Mouse (Mus musculus) adrenal gland, postnatal 25 days (tissue): ENCODE results near the gene Cldn11. TPM values are rescaled to one million over a fixed set of nuclear protein-coding genes. Genes with fewer than 3 reads are reported as not detected.
"Not testable (repeated sequence)": the region's sequence is repeated elsewhere in the genome, so short reads cannot be mapped to it uniquely, and the experiment has no call there.

Experiments used
- DNase-seq: peaks from one replicate; pipeline ENCODE4 v3.0.0; 2021; ENCODE audit warnings: mixed read lengths
- long read RNA-seq: library from polyadenylated mRNA; stranded (forward); transcript quantifications from one replicate; pipeline ENCODE4 v2.0.0, GENCODE M21; 2021
- total RNA-seq: library from RNA; stranded (reverse); gene quantifications from 2 replicates; pipeline ENCODE4 v1.2.3, GENCODE M21; 2021

The Cldn11 gene
- total RNA-seq: 6.6 and 9.4 TPM in 2 replicates
- long read RNA-seq: 0 reads

- DNase-seq: peak; percentile 75
These were observed at the start of gene Cldn11 for GRCm38 (mm10) chr3:31149706-31150105. Cldn11 (plus strand) TSS chr3:31149920.

DNA sequence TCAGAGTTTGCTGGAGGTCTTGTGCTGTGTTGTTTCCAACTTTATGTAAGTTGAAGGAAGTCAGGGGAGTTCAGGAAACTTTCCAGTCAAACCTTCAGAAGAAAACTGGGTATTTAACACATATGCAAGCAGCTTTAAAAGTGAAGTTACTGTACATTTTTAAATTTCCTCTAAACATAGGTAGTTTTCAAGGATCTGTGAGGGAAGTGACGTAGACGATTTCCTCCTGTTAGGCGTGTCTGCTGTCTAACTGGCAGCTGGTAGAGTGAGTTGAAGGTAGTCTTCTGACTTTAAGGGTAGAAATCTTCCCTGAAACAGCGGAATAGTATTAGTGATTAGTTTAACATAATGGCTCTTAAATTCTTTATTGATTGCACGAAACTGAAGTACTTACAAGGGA lies 49.7 kb upstream of the Cldn11 start:
- DNase-seq: no peak

DNA sequence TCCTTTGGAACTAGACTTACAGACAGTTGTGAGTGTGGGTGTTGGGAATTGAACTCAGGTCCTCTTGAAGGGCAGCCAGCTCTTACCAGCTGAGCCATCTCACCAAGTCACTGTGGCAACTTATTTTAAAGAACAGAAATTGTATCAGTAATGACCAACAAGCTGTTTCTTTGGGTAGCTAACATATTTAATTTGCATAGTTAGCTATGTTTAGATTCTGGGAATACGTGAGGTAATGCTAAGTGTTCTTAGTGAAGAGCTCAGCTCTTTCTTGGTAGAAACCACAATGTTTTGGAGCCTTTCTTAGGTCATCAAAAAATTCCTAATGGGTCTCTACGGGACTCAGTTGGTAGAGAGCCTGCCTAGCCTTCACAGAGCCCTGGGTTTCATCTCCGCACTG lies 48.9 kb upstream of the Cldn11 start:
- DNase-seq: no peak

DNA sequence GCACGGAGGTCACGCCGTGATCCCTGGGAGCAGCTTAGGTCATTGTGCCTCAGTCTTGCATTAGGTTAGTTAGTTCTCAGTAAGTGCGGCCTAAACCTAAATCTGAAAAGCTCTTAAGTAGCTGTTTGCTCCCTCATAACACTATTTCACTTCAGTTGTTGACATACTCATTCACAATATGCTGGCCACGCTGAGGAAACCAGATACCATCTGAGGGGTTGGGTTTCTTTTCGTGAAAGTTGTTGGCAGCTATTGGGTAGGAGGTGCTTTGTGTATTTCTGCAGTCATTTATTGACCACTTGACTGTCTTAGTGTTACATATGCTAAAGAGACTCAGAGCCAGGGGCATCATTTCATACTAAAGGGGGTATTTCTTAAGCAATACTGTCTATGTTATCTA lies 44.8 kb upstream of the Cldn11 start:
- no peak for DNase-seq

- no peak for DNase-seq
These were observed 43.1 kb upstream of the Cldn11 start for GRCm38 (mm10) chr3:31106597-31106996.

DNA sequence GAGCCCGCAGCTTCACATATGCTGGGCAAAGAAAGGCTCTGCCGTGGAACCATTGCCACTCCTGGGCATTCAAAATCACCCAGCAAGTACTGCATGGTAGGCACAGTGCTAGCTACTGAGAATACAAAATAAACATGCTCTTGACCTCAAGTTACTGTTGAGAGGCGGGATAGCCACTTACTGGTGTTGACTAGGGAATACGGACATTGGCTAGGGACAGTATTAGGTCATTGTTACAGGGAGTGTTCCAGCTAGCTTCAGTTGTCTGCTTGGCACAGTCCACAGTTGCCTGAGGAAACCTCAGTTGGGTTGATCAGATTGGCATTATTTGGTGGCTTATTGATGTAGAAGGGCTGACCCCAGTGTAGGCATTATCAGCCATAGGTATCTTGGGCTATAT lies 42.0 kb upstream of the Cldn11 start:
- no peak for DNase-seq

DNA sequence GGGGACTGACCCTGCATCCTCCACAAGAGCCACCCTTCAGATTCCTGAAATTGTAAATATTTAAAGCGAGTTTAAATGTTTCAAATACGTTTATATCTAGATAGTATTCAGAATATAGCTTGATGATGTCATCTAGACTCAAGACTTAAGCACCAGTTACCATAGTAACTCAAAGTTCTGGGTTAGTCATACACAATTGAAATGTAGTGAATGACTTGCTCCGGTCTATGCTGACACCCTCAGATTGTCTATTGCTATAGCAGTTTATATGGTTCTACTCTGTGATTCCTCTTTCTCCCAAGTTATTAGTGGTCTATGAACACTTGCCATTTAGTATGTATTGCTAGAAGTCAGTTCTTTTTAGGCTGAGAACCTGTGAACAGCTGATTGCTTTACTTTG lies 40.6 kb upstream of the Cldn11 start:
- DNase-seq: no peak

DNA sequence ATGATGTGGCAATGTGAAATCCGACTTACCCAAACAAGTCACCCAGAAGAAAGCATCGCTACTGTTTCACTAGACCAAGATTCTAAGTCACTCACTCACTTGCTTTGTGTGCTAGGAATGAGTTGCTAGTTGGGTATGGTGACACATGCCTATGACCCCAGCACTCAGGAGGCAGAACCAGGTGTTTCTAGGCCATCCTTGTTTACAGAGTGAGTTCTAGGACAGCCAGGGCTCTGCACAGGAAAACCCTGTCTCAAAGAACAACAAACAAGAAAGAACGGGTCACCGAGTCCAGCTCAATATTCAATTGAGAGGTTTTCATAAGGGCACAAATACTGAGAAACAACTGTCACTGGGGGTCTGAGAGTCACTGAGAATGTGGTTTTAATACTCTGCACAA lies 26.6 kb upstream of the Cldn11 start:
- DNase-seq: no peak

DNA sequence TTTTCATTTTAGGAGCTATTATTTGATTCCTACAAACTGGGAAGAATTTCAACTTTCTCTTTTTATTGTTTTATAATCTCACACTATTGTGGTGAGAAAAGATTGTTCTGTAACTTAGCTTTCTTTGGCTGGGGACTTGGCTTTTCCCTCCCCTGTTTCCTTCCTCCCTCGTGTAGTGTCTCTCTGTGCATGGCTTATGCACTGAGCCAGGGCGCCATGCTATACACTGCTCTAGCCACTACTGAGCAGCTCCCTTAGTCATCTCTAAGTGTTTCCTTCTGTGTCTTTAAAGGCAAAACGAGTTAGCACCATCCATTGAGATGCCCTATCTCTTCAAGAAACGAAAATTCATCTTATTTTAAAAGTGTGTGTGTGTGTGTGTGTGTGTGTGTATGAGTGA lies 23.4 kb upstream of the Cldn11 start:
- DNase-seq: no peak

- no peak for DNase-seq
These were observed 22.9 kb upstream of the Cldn11 start for GRCm38 (mm10) chr3:31126848-31127247.

- no peak for DNase-seq
These were observed 20.0 kb upstream of the Cldn11 start for GRCm38 (mm10) chr3:31129766-31130165.

DNA sequence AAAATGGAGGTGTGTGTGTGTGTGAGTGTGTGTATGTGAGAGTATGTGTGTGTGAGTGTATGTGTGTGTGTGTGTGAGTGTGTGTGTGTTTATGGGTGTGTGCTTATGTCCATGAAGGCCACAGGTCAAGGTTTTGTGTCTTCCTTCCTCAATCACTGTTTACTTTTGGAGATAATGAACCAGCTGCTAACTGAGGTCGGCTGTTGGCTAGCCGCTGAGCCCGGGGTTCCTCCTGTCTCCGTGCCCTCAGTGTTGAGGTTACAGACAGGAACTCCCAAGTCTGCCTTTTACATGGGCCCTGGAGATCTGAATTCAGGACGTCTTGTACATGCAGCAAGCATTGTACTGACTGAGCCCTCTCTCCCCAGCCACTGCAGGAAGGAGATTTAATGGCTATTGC lies 16.1 kb upstream of the Cldn11 start:
- no peak for DNase-seq

DNA sequence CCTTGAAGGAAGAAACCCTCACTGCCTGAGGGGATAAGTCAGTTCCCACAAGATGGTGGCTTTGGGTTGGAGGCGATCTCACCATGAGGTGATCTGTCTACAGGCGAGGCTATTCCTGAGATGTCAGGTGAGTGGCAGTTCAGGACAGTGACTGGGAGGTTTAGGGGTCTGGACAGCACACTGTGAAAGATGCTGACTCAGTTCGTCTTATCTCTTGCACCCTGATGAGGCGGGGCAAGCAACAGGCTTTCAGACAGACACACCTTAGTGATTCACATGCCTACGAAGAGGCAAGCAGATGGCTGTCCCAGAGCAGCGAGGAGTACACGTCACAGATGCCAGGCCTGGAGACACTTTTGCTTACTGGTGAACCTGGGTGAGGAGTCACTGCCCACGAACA lies 15.5 kb upstream of the Cldn11 start:
- DNase-seq: no peak

GRCm38 (mm10) chr3:31134696-31135095 lies 15.0 kb upstream of the Cldn11 start:
- DNase-seq: no peak

DNA sequence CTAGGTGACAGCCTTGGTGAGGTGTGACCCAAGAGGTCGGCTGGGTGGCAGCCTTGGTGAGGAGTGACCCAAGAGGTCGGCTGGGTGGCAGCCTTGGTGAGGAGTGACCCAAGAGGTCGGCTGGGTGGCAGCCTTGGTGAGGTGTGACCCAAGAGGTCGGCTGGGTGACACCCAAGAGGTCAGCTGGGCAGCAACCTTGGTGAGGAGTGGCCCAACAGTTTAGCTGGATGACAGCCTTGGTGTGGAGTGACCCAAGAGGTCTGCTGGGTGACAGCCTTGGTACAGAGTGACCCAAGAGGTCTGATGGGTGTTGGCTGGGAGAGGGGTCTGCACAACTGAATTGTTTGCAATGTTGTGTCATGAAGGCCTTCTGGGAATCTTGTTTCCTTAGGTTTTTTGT lies 13.1 kb upstream of the Cldn11 start:
- DNase-seq: not testable (repeated sequence)

GRCm38 (mm10) chr3:31138454-31139424 lies 11.0 kb upstream of the Cldn11 start:
- DNase-seq: peak; percentile 54

- no peak for DNase-seq
These were observed 8.1 kb upstream of the Cldn11 start for GRCm38 (mm10) chr3:31141621-31142020.

DNA sequence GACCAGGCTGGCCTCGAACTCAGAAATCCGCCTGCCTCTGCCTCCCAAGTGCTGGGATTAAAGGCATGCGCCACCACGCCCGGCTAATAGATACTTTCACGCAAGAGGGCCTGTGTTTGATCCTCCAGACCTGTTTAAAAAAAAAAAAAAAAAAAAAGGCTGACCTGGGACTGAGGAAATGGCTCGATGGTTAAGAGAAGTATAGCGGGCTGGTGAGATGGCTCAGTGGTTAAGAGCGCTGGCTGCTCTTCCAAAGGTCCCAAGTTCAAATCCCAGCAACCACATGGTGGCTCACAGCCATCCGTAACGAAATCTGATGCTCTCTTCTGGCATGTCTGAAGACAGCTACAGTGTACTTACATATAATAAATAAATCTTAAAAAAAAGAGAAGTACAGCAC lies 4.5 kb upstream of the Cldn11 start:
- not testable (repeated sequence) for DNase-seq

- DNase-seq: peak; percentile 58
These were observed 4.0 kb upstream of the Cldn11 start for GRCm38 (mm10) chr3:31145641-31146290.

- DNase-seq: no peak
These were observed 1.1 kb upstream of the Cldn11 start for GRCm38 (mm10) chr3:31148595-31148994.

DNA sequence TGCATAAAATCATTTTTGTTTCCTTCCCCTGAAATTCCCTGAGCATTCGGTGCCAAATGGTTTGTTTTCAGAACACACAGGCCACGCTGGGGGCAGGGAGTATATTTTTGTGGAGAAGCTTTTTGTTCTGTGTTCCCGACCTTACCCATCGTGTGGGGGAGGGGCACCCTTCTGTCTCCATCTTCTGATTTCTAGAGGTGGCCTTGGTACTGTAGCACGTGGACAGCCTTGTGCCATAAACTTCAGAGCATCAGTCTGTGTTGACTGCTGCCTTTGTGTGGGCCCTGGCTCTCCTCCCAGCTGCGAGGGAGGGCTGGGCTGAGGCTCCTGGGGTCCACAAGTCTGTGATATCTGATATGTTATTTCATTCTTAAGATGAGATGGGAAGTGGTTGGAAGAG lies 2.4 kb downstream of the Cldn11 start:
- DNase-seq: peak; percentile 45

- DNase-seq: no peak
These were observed 6.4 kb downstream of the Cldn11 start for GRCm38 (mm10) chr3:31156126-31156525.

- no peak for DNase-seq
These were observed 8.1 kb downstream of the Cldn11 start for GRCm38 (mm10) chr3:31157776-31158175.

DNA sequence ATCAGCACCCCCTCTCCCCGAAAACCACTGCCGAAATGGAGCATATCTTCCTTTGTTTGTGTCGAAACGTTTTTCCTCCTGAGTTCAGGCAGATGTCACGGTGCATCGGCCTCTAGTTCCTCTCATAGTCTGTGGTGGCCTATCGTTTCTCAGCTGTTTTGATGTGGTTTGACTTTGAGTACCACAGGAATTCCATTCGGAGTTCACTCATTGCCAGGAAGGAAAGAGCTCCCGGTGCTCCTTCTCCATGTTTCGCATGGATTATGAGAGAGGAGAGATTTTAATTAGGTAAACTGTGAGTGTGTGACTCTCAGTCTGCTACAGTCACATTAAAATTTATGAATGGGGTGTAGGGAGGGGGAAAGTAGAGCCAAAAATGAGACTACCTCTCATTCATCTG lies 10.3 kb downstream of the Cldn11 start:
- no peak for DNase-seq
